Mouse (Mus musculus): ENCODE measurements around the gene Fis1.

DNA sequence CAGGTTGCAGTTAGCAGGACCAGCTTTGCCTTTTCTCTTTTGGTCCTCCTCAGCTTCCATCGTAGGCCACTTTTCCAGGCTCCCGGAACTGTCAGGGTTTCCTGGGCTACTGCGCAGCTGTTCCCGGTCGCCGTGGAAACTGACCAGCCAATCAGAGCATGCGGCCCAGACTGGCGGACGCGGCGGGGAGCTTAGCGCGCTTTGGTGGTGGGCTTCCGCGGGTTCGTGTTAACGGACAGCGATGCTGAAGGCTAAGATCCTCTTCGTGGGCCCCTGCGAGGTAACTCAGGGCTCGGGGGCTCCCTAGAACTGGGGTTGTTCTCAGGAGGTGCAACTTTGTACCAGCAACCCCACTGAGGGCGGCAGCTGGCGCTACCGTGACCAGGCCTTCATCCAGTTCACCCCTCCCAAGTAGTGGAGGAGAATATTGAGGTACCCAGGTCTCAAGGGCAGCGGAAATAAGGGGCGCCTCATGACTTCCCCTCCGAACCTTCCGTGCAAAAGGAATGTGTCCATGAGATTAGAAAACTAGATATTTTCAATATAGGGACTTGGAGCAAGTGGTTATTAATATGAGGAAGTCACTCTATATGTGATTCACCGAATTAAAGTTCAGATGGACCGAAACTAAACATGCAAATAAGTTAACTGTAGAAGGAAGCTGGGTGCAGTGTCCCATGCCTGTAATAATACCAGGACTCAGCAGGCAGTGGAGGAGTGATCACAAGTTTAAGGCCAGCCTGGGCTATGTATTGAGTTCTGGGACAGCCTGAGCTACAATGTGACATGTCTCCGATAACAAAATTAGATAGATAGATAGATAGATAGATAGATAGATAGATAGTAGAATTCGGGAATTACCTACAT, 44.9 kb upstream of the Fis1 start, which contains the start of gene Ift22:
- TF ChIP-seq CTCF (conservative IDR thresholded peaks at IDR 0.05; ENCODE audit: low read length), result no peak
- TF ChIP-seq POU5F1 (IDR thresholded peaks at IDR 0.05; ENCODE audit: borderline replicate concordance, low read length), result no peak
